Mouse (Mus musculus): ENCODE data around the gene Cnnm1. TPM values are rescaled to one million over a fixed set of nuclear protein-coding genes. Genes with fewer than 3 reads are reported as not detected.

Gene Cnnm1
- total RNA-seq, 2 experiments from 2014 or later = not detected

DNA sequence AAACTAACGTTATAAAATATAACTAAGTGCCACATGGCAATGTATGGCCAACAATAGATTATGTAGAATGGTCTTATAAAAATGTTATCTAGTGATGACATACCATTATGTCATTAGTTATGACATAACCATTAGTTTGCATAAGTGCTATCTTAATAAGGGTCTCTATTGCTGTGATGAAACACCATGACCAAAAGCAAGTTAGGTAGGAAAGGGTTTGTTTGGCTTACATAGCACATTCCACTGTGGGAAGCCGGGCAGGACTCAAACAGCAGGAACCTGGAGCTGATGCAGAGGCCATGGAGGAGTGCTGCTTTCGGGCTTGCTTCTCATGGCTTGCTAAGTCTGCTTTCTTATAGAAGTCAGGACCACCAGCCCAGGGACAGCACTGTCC, 24.1 kb downstream of the Cnnm1 start:
- ATAC-seq (replicated peaks; ENCODE audit: low FRiP score, poor library complexity, severe bottlenecking) = no peak

- no peak for ATAC-seq (replicated peaks; ENCODE audit: low FRiP score, poor library complexity, severe bottlenecking)
Measured at GRCm38 (mm10) chr19:43465076-43465475, 24.8 kb downstream of the Cnnm1 start.

DNA sequence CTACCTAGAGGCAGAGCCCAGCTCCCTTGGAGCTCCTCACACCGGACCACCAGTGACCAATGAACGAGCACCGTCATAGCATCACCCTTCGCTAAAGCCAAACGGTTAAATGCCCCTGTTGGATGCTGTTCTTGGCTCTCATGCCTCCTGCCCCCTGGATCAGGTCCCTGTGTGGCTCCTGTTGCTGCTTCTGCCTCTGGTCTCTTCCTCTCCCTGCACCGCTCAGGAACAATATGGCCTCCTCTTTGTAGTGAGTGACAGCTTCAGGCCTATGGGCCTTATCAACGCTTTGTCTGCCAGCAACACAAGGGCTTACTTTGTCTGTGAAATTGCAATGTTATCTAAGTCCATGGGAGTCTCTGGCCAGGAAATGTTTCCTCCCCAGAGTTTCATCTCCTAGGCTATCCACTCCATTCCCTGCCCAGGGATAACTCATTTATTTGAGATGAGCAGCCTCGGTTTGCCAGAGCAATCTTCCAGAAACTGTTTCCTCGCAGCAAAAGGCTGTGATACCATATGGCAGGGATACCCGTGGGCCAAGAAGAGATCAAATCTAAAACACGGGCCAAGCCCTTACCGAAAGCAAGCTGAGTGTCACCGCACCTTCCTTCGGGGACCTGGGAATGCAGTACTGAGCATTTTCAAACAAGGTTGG, 25.5 kb downstream of the Cnnm1 start:
- no peak for ATAC-seq (replicated peaks; ENCODE audit: low FRiP score, poor library complexity, severe bottlenecking)

DNA sequence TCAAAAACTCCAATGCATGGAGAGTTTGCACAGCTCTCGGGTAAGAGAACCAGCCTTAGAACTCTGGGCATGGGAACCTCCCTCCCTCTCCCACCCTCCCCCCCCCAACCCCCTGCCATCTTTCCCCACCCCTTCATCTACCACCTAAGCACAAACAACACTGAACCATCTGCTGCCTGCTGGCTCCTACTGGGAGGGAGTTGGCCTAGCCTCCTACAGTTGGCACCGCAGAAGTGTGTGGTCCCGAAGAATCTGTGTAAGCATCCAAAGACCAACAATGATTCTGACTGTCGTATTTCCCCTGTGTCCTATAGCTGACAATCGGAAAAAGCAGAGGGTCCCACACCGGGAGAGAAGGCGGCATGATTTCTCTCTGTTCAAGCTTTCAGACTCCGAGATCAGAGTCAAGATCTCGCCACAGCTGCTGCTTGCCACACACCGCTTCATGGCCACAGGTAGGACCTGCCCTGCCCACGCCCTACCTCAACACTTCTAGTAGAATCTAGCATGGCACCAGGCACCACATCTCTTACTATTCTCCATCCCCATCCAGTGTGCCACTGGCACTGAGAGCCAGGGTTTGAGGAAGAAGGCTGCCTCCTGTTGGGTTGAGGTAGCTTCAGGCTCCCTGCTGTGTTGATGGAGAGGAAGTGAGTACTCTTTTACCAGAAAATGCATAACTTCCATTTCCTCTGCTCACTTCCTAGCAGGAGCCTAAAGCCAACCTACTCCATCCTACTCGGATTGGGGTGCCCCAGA, 27.9 kb downstream of the Cnnm1 start:
- no peak for ATAC-seq (replicated peaks; ENCODE audit: low FRiP score, poor library complexity, severe bottlenecking)

DNA sequence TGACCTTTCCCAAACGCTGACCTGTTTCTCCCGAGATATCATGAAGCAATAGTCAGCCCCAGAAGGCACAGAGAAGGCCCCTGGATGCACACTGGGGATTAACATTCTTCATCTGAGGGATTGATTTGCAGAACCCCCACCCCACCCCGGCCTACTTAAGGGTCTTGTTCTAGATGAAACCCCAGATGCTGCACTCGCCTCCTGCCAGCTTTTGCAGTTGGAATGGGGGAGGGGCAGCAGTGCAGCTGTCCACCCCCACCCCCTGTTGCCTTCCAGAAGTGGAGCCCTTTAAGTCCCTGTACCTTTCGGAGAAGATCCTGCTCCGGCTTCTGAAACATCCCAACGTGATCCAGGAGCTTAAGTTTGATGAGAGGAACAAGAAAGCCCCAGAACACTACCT, 29.1 kb downstream of the Cnnm1 start:
- ATAC-seq (replicated peaks; ENCODE audit: low FRiP score, poor library complexity, severe bottlenecking) = no peak

GRCm38 (mm10) chr19:43472331-43472730, 32.1 kb downstream of the Cnnm1 start:
- ATAC-seq (replicated peaks; ENCODE audit: low FRiP score, poor library complexity, severe bottlenecking) = no peak

- no peak for ATAC-seq (replicated peaks; ENCODE audit: low FRiP score, poor library complexity, severe bottlenecking)
Measured at GRCm38 (mm10) chr19:43472781-43473180, 32.5 kb downstream of the Cnnm1 start.

GRCm38 (mm10) chr19:43475642-43476041, 35.4 kb downstream of the Cnnm1 start:
- ATAC-seq (replicated peaks; ENCODE audit: low FRiP score, poor library complexity, severe bottlenecking) = peak; percentile 62; the same call in 1 of the 2 replicates

- no peak for ATAC-seq (replicated peaks; ENCODE audit: low FRiP score, poor library complexity, severe bottlenecking)
Measured at GRCm38 (mm10) chr19:43476063-43476462, 35.8 kb downstream of the Cnnm1 start.

- no peak for ATAC-seq (replicated peaks; ENCODE audit: low FRiP score, poor library complexity, severe bottlenecking)
Measured at GRCm38 (mm10) chr19:43477436-43477835, 37.2 kb downstream of the Cnnm1 start.

DNA sequence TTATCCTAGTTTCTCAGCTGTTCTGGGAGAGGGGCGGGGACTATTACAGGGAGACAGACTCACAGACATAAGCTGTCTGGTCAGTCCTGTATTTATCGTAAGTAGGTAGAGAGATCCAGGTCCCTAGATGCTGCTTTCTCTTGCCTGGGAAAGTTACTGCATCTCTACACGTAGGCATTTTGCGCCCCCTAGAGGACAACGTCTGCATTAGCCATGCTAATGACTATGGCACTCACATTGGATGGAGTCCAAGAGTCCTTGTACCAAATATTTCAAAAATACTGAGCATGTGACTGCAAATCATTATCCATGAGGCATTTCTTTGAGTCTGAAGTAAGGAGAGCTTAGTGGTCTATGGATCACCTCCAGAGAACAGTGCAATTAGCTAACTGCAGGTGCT, 38.7 kb downstream of the Cnnm1 start:
- ATAC-seq (replicated peaks; ENCODE audit: low FRiP score, poor library complexity, severe bottlenecking) = no peak

DNA sequence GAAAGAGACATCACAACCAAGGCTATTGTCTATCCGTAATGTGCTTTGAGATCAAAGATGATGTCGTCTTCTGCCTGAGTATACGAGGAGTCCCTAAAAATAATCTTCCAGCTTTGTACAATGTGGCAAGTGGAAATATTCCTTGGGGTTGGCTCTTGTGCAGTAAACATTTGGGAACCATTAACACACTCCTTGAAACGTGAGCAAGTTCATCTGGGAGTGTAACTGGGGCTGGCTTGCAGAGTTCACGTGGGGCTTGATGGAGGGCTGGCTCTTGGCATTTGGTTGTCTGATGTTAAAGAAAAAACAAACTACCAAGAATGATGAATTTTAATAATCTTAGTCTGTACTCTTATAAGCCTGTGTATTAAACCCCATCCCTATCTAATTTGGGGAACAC, 39.2 kb downstream of the Cnnm1 start:
- no peak for ATAC-seq (replicated peaks; ENCODE audit: low FRiP score, poor library complexity, severe bottlenecking)

GRCm38 (mm10) chr19:43480512-43480911, 40.3 kb downstream of the Cnnm1 start:
- ATAC-seq (replicated peaks; ENCODE audit: low FRiP score, poor library complexity, severe bottlenecking) = no peak

GRCm38 (mm10) chr19:43487429-43487828, 47.2 kb downstream of the Cnnm1 start:
- no peak for ATAC-seq (replicated peaks; ENCODE audit: low FRiP score, poor library complexity, severe bottlenecking)

- 0 out of 2 replicates have a peak, but pooled peaks have one; percentile 32 for ATAC-seq (replicated peaks; ENCODE audit: low FRiP score, poor library complexity, severe bottlenecking)
Measured at GRCm38 (mm10) chr19:43493316-43493715, 53.1 kb downstream of the Cnnm1 start.

DNA sequence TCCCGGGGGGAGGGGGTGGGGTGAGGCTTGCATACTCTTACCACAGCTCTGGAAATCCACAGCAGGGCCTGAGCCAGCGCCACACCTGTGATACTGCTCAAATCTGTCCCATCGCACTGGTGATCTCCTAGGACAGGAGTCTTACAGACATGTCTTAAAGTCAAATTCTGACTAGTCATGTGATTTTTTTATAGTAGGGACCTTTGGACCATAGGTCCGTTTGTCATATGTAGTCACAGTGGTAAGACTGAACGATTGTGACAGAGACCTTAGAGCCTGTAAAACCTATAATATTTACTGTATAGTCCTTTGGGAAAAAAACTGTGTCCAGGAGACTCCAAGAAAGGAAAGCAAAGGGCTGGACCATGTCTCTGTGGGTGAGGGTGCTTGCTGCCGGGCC, 53.6 kb downstream of the Cnnm1 start:
- ATAC-seq (replicated peaks; ENCODE audit: low FRiP score, poor library complexity, severe bottlenecking) = no peak

GRCm38 (mm10) chr19:43494914-43495313, 54.7 kb downstream of the Cnnm1 start:
- ATAC-seq (replicated peaks; ENCODE audit: low FRiP score, poor library complexity, severe bottlenecking) = 0 out of 2 replicates have a peak, but pooled peaks have one; percentile 13

DNA sequence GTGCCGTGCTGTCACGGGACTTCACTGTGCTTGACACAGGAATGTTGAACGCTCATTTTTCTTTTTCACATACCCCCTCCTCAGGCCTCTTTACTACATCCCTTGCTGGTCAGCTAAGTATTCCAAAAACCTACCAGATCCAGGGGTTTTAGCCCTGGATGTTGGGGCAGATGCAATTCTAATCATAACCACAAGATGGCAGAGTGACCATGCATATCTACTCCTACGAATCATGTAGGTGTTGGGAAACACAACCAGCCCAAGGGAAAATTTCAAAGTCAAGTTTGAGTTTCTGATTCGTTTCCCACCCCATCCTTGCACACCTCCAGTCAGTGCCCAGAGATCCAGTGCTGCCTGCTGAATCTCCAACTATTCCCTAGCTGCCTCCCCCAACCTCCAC, 55.6 kb downstream of the Cnnm1 start:
- peak; percentile 60 for ATAC-seq (replicated peaks; ENCODE audit: low FRiP score, poor library complexity, severe bottlenecking)

GRCm38 (mm10) chr19:43497440-43497839, 57.2 kb downstream of the Cnnm1 start:
- no peak for ATAC-seq (replicated peaks; ENCODE audit: low FRiP score, poor library complexity, severe bottlenecking)

DNA sequence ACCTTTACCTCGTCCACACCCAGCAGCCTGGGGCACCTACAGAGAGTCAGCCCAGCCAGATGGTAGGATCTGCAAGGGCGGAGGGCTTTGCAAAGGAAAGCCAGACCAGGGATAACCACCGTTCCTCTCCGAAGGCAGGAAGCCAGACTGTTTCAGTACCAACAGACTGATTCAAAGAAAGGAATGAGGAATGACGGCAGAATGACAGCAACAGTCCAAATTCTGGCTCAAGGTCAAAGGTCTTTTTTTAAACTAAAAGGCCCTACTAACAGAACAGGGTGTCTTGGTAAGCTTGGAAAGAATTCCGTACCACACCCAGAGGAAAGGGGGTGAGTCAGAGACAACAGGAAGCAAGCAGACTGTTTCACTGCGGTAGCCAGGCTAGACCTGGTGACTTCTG, 58.6 kb downstream of the Cnnm1 start:
- no peak for ATAC-seq (replicated peaks; ENCODE audit: low FRiP score, poor library complexity, severe bottlenecking)

- ATAC-seq (replicated peaks; ENCODE audit: low FRiP score, poor library complexity, severe bottlenecking) = no peak
Measured at GRCm38 (mm10) chr19:43502630-43503029, 62.4 kb downstream of the Cnnm1 start.

Measured in erythroblast, adult 5-6 weeks (primary cell).